Mouse (Mus musculus) spleen, postnatal 14 days (tissue): ENCODE results near the gene Rgs4.

ENCODE experiments used
- DNase-seq, 2 experiments: peaks; one replicate each; pipeline ENCODE4 v3.0.0; 2021 to 2022; ENCODE audit warnings: low spot score in 2 of 2

Gene Rgs4

GRCm38 (mm10) chr1:169747473-169747872 is at the start of gene Rgs4:
TSS of gene Rgs4 (minus strand) at chr1:169747642.
- no peak for DNase-seq

- no peak for DNase-seq
Measured at GRCm38 (mm10) chr1:169792437-169792836, 45.0 kb upstream of the Rgs4 start.

GRCm38 (mm10) chr1:169785981-169786380 is 38.5 kb upstream of the Rgs4 start:
- DNase-seq = no peak

GRCm38 (mm10) chr1:169776566-169776965 is 29.1 kb upstream of the Rgs4 start:
- no peak for DNase-seq

- DNase-seq = no peak
Measured at GRCm38 (mm10) chr1:169764619-169764955, 17.1 kb upstream of the Rgs4 start.

- DNase-seq = no peak
Measured at GRCm38 (mm10) chr1:169763858-169764618, 16.6 kb upstream of the Rgs4 start.

- DNase-seq = no peak
Measured at GRCm38 (mm10) chr1:169762524-169762923, 15.1 kb upstream of the Rgs4 start.

- no peak for DNase-seq
Measured at GRCm38 (mm10) chr1:169756532-169756931, 9.1 kb upstream of the Rgs4 start.

- DNase-seq = no peak
Measured at GRCm38 (mm10) chr1:169752395-169752794, 5.0 kb upstream of the Rgs4 start.

GRCm38 (mm10) chr1:169748439-169748838 is 997 bp upstream of the Rgs4 start:
- DNase-seq = no peak

- DNase-seq = no peak
Measured at GRCm38 (mm10) chr1:169747902-169748301, 460 bp upstream of the Rgs4 start.

- DNase-seq = no peak
Measured at GRCm38 (mm10) chr1:169741147-169741546, 6.3 kb downstream of the Rgs4 start.

GRCm38 (mm10) chr1:169737231-169737630 is 10.2 kb downstream of the Rgs4 start:
- no peak for DNase-seq

GRCm38 (mm10) chr1:169736139-169736538 is 11.3 kb downstream of the Rgs4 start:
- no peak for DNase-seq

- no peak for DNase-seq
Measured at GRCm38 (mm10) chr1:169730599-169731100, 16.8 kb downstream of the Rgs4 start.

GRCm38 (mm10) chr1:169726319-169726718 is 21.1 kb downstream of the Rgs4 start:
- no peak for DNase-seq

- DNase-seq = no peak
Measured at GRCm38 (mm10) chr1:169721836-169722235, 25.6 kb downstream of the Rgs4 start.

- no peak for DNase-seq
Measured at GRCm38 (mm10) chr1:169704395-169705087, 42.9 kb downstream of the Rgs4 start.

- DNase-seq = no peak
Measured at GRCm38 (mm10) chr1:169699184-169699583, 48.3 kb downstream of the Rgs4 start.

- no peak for DNase-seq
Measured at GRCm38 (mm10) chr1:169697236-169697635, 50.2 kb downstream of the Rgs4 start.

GRCm38 (mm10) chr1:169695356-169695755 is 52.1 kb downstream of the Rgs4 start:
- DNase-seq = no peak

- no peak for DNase-seq
Measured at GRCm38 (mm10) chr1:169693537-169693936, 53.9 kb downstream of the Rgs4 start.

- DNase-seq = no peak
Measured at GRCm38 (mm10) chr1:169693040-169693439, 54.4 kb downstream of the Rgs4 start.
